ENCODE assay signal across 8 mouse cellular contexts in the genomic region with DNA sequence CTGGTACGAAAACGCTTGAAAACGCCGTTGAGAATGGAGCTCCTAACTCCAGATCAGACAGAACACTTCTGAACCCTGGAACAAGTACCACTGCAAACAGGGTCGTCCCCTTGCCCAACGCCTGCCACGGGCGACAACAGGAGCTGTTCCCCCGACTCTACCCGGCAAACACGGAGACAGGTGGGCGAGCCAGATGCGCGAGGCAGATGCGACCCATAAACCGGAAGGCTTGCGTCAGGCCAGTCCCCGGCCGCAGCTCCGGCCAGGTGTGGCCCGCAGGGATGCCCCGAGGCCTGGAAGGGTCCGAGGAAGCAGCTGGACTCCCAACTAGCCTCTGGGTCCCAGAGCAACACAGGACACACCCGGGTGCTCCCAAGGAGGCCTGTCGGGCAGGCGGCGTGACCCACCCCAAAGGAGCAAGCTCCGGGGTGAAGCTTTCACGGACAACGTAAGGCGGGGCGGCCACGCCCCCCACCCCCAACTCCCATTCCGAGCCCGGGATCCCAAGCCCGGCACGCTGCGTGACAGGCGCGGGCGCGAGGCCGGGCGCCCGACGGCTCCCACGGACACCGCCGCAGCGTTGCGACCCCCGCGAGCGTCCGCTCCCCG. TPM values are rescaled to one million over a fixed set of nuclear protein-coding genes. Genes with fewer than 3 reads are reported as not detected.
A peak's percentile ranks its signal among the peaks of the same experiment; 100 is the strongest.
DNase-seq lines count a peak whose midpoint lies in the region; ATAC-seq and TF ChIP-seq lines count a peak whose summit lies in the region.

No protein-coding gene starts in this region.

- WGBS in forebrain, postnatal 0 days = under 1% methylated on average over 52 of the region's 56 CpGs
- WGBS in lung, postnatal 0 days = 2% methylated on average over 32 of the region's 56 CpGs
- WGBS in small intestine, adult 2 months = under 1% methylated on average over 56 of the region's 56 CpGs

- H3K27me3 ChIP-seq in forebrain, postnatal 0 days (ENCODE audit: insufficient read depth, low read length) = no peaks in the 10 kb centered on the region
- H3K27me3 ChIP-seq in lung, postnatal 0 days (replicated peaks; ENCODE audit: insufficient read depth, low read length) = no peaks in the 10 kb centered on the region
- no peaks in the 10 kb centered on the region; the same call in 1 of the 2 replicates for H3K27me3 ChIP-seq in small intestine, adult 2 months (ENCODE audit: control insufficient read depth, insufficient read depth, low read length)

- no peak for ATAC-seq in CD4-positive, CD25-positive, alpha-beta regulatory T cell, adult 4 months
- peak; percentile 23 for ATAC-seq in forebrain, postnatal 0 days
- ATAC-seq in lung, postnatal 0 days = peak; percentile 11

- peak overlapping the region; percentile 96 for H3K4me2 ChIP-seq in forebrain, postnatal 0 days (ENCODE audit: low read depth)
- peak overlapping the region; percentile 91 for H3K4me2 ChIP-seq in lung, postnatal 0 days (replicated peaks; ENCODE audit: low read depth, low read length)

- peak overlapping the region; percentile 94 for H3K27ac ChIP-seq in forebrain, postnatal 0 days (ENCODE audit: low read depth, low read length)
- peak overlapping the region; percentile 94 for H3K27ac ChIP-seq in lung, postnatal 0 days (ENCODE audit: low read length)
- peak overlapping the region; percentile 63 for H3K27ac ChIP-seq in small intestine, adult 2 months (ENCODE audit: insufficient read depth, low read depth, low read length)

- no peak for TF ChIP-seq CTCF in forebrain, postnatal 0 days (IDR thresholded peaks at IDR 0.05; ENCODE audit: low read depth)
- TF ChIP-seq CTCF in lung, postnatal 0 days (IDR thresholded peaks at IDR 0.05) = no peak
- TF ChIP-seq CTCF in small intestine, adult 2 months (IDR thresholded peaks at IDR 0.05; ENCODE audit: extremely low read depth, insufficient read length, insufficient replicate concordance, low read depth, low read length) = no peak

- no peak for TF ChIP-seq POLR2A in small intestine, adult 2 months (IDR thresholded peaks at IDR 0.05; ENCODE audit: low read depth, low read length)

- peak; percentile 46 for DNase-seq in CD4-positive, CD25-positive, alpha-beta regulatory T cell, adult 2 months (ENCODE audit: low read depth, low spot score)
- DNase-seq in retina, postnatal 7 days (ENCODE audit: low read depth, low spot score) = peak; percentile 21
- DNase-seq in retina, postnatal 1 day = no peak
- DNase-seq in forebrain, postnatal 0 days = peak; percentile 29
- DNase-seq in kidney, adult 8-10 months = peak; percentile 44 to 52
- peak; percentile 63 for DNase-seq in lung, postnatal 0 days (ENCODE audit: low spot score)

- TF ChIP-seq EP300 in lung, postnatal 0 days (IDR thresholded peaks at IDR 0.05) = no peak

- H3K36me3 ChIP-seq in forebrain, postnatal 0 days (ENCODE audit: insufficient read depth) = no peaks in the 10 kb centered on the region
- no peaks in the 10 kb centered on the region for H3K36me3 ChIP-seq in lung, postnatal 0 days (ENCODE audit: insufficient read depth, low read length)
- H3K36me3 ChIP-seq in small intestine, adult 2 months (ENCODE audit: control insufficient read depth, insufficient read depth, low read length) = no peaks in the 10 kb centered on the region

- no peaks in the 10 kb centered on the region for H3K9me3 ChIP-seq in forebrain, postnatal 0 days (ENCODE audit: low read length)
- no peaks in the 10 kb centered on the region for H3K9me3 ChIP-seq in lung, postnatal 0 days (ENCODE audit: low read length)

- peaks cover 19% of the 10 kb centered on the region; the same call in 1 of the 2 replicates for H3K4me1 ChIP-seq in forebrain, postnatal 0 days (ENCODE audit: insufficient read depth)
- H3K4me1 ChIP-seq in lung, postnatal 0 days (ENCODE audit: insufficient read depth, low read depth, low read length) = peaks cover 8% of the 10 kb centered on the region
- H3K4me1 ChIP-seq in small intestine, adult 2 months (ENCODE audit: control insufficient read depth, insufficient read depth, insufficient read length, low read length) = peaks cover 5% of the 10 kb centered on the region; the same call in 1 of the 2 replicates

- peak overlapping the region; percentile 66 for H3K4me3 ChIP-seq in forebrain, postnatal 0 days (ENCODE audit: low read depth, low read length)
- peak overlapping the region; percentile 97 for H3K4me3 ChIP-seq in lung, postnatal 0 days (ENCODE audit: low read depth, low read length)
- peak overlapping the region; percentile 83 for H3K4me3 ChIP-seq in small intestine, adult 2 months (ENCODE audit: low read depth, low read length)

- H3K9ac ChIP-seq in forebrain, postnatal 0 days = peak overlapping the region; percentile 88
- H3K9ac ChIP-seq in lung, postnatal 0 days (replicated peaks; ENCODE audit: low read depth) = peak overlapping the region; percentile 89

RNA-seq across cellular contexts. Expression of a gene that starts 1.4 kb away (rescaled TPM):
- polyA plus RNA-seq in CD4-positive, CD25-positive, alpha-beta regulatory T cell, adult 4 months (2017; shearing (Covaris generic)) = 10 to 100 TPM; 45.5 to 62.2 TPM
- 39.9 and 40.7 TPM in 2 replicates for total RNA-seq in forebrain, postnatal 0 days (2014; rRNA removed)
- polyA plus RNA-seq in forebrain, postnatal 0 days (2015; fragmentation: Nextera tagmentation; extraction: Ambion mirVana) = 34.4 and 47.7 TPM in 2 replicates
- polyA plus RNA-seq in lung, postnatal 0 days (2015; fragmentation: Nextera tagmentation; extraction: Ambion mirVana) = 151 and 155 TPM in 2 replicates
- 17.5 and 34.1 TPM in 2 replicates for polyA plus RNA-seq in small intestine, adult 2 months (2012; rRNA removed)
